Mouse (Mus musculus) neural tube, embryonic 11.5 days (tissue): ENCODE measurements around the gene Slc41a3. TPM values are rescaled to one million over a fixed set of nuclear protein-coding genes. Genes with fewer than 3 reads are reported as not detected.

Experiments used
- ATAC-seq: fragments of 200-750 bp; cut with Nextera tagmentation; 2 replicates; pipeline ENCODE4 v1.8.0; 2017; ENCODE audit warnings: moderate number of reproducible peaks, mild to moderate bottlenecking, moderate TSS enrichment, moderate library complexity; ENCODE audit not compliant: insufficient read depth, low FRiP score, low TSS enrichment
- DNase-seq: peaks from one replicate; pipeline ENCODE4 v3.0.0-alpha.2; 2015; ENCODE audit warnings: low spot score
- H3K27ac ChIP-seq: fragments of 300-500 bp; sonication (generic); 2 replicates; pipeline ENCODE4 v1.5.1; 2014; ENCODE audit warnings: low read depth, mild to moderate bottlenecking, low read length
- H3K27me3 ChIP-seq: fragments of 300-500 bp; sonication (generic); 2 replicates; pipeline ENCODE4 v1.6.1; 2014; ENCODE audit warnings: mild to moderate bottlenecking, low read length, mixed read lengths; ENCODE audit not compliant: control insufficient read depth, insufficient read depth
- H3K36me3 ChIP-seq: fragments of 300-500 bp; sonication (generic); 2 replicates; pipeline ENCODE4 v1.6.1; 2014; ENCODE audit warnings: mild to moderate bottlenecking, low read length, moderate library complexity, mixed read lengths; ENCODE audit not compliant: control insufficient read depth, insufficient read depth
- H3K4me1 ChIP-seq: fragments of 300-500 bp; sonication (generic); 2 replicates; pipeline ENCODE4 v1.6.1; 2014; ENCODE audit warnings: low read length, mixed read lengths; ENCODE audit not compliant: control insufficient read depth, insufficient read depth
- H3K4me2 ChIP-seq: fragments of 300-500 bp; sonication (generic); 2 replicates; pipeline ENCODE4 v1.6.1; 2014; ENCODE audit warnings: low read depth, mild to moderate bottlenecking, moderate library complexity
- H3K4me3 ChIP-seq: fragments of 300-500 bp; sonication (generic); 2 replicates; pipeline ENCODE4 v1.5.1; 2014; ENCODE audit warnings: low read depth, low read length
- H3K9ac ChIP-seq: fragments of 300-500 bp; sonication (generic); 2 replicates; pipeline ENCODE4 v1.6.1; 2014; ENCODE audit warnings: mild to moderate bottlenecking, low read length
- H3K9me3 ChIP-seq: fragments of 300-500 bp; sonication (generic); 2 replicates; pipeline ENCODE4 v1.6.1; 2016; ENCODE audit warnings: low read length; ENCODE audit not compliant: control insufficient read depth
- WGBS: fragments of 180-500 bp; shearing (Covaris S2); extraction: QIAGEN DNeasy Blood & Tissue Kit; methylation state at CpG from one replicate; pipeline ENCODE4 v1.1.7; 2014; 5-methylcytosine and 5-hydroxymethylcytosine counted together
- polyA plus RNA-seq: library from polyadenylated mRNA; unstranded; fragments of >200 nt; fragmentation: Nextera tagmentation; extraction: Ambion mirVana; gene quantifications from 2 replicates; pipeline ENCODE4 v1.2.1, GENCODE M21; 2014

Gene Slc41a3
- polyA plus RNA-seq, 1 experiment from 2014 or later, result 2.7 TPM

DNA sequence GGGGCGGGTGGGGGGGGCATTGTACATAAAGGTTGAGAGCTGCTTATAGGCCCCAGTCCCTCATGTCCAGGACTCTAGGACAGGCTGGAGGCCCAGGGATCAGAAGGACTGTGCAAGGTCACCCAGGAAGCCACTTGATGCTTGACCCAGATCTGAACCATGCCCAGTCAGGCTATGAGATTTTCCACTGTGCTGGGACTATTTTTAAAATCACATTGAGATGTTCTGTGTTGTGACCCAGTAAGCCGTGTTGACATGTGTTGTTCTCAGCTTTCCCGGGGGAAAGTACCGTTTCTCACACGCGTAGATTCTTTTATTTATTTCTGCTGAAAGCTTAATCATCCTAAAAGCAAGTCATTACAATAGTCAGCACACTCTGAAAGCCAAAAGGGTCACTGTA lies 11.5 kb downstream of the Slc41a3 start:
- Histone ChIP-seq H3K27ac (no peak overlapping the region), H3K9ac (no peak overlapping the region), H3K36me3 (no peaks in the 10 kb centered on the region), H3K4me3 (no peak overlapping the region), H3K4me1 (no peaks in the 10 kb centered on the region), H3K4me2 (no peak overlapping the region), H3K9me3 (no peaks in the 10 kb centered on the region), H3K27me3 (no peaks in the 10 kb centered on the region)
- no peak for DNase-seq
- whole genome bisulfite sequencing, result 83% methylated on average over 6 of the region's 6 CpGs
- ATAC-seq, result no peak

DNA sequence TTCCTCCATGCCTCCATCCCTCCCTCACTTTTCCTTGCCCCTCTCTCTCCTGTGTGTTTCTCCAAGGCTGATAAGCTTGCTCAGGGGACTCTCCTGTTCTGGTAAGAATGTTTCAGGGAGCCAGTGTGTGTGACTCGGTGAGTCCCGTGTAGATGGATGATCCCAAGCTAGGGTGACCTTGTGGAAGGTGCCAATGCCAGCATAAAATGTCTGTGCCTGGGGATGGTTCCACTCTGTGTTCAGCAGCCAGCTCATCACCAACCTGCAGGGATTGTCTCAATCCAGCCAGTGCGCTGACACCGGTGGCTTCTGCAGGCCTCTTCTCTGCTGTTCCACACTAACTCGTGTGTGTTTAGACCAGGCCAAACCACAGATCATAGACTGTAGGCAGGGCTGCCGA lies 12.0 kb downstream of the Slc41a3 start:
- WGBS, result 93% methylated on average over 6 of the region's 6 CpGs
- no peak for ATAC-seq
- no peaks in the 10 kb centered on the region for H3K4me1 ChIP-seq

DNA sequence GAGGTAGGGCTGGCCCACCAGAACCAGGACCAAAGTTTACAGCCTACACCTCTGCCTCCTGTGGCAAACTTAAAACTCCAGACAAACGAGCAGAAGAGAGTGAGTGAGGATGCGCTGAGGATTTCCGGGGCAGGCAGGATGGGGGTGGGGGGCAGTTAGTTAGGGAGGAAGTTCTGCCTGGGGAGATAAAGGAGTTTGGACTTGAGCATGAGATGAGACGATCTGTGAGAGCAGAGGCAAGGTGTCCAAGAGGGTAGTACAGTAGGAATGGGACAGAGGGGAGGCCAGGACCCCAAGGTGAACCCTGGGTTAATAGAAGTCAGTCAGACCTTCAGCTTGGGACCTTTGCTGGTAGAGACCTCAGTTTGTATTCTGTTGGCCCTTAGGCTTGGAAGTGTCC lies 13.7 kb downstream of the Slc41a3 start:
- Histone ChIP-seq H3K4me2 (no peak overlapping the region), H3K27ac (no peak overlapping the region), H3K9ac (no peak overlapping the region), H3K4me1 (no peaks in the 10 kb centered on the region), H3K27me3 (no peaks in the 10 kb centered on the region), H3K36me3 (no peaks in the 10 kb centered on the region), H3K9me3 (no peaks in the 10 kb centered on the region), H3K4me3 (no peak overlapping the region)
- no peak for DNase-seq
- WGBS, result 77% methylated on average over 4 of the region's 4 CpGs
- no peak for ATAC-seq

More for the DNA sequence above, 12.0 kb downstream of the Slc41a3 start:
- no peaks in the 10 kb centered on the region for H3K9me3 ChIP-seq
- H3K27ac ChIP-seq, result no peak overlapping the region
- no peaks in the 10 kb centered on the region for H3K36me3 ChIP-seq
- no peak for DNase-seq
- H3K4me3 ChIP-seq, result no peak overlapping the region
- no peaks in the 10 kb centered on the region for H3K27me3 ChIP-seq
- no peak overlapping the region for H3K4me2 ChIP-seq
- H3K9ac ChIP-seq, result no peak overlapping the region

DNA sequence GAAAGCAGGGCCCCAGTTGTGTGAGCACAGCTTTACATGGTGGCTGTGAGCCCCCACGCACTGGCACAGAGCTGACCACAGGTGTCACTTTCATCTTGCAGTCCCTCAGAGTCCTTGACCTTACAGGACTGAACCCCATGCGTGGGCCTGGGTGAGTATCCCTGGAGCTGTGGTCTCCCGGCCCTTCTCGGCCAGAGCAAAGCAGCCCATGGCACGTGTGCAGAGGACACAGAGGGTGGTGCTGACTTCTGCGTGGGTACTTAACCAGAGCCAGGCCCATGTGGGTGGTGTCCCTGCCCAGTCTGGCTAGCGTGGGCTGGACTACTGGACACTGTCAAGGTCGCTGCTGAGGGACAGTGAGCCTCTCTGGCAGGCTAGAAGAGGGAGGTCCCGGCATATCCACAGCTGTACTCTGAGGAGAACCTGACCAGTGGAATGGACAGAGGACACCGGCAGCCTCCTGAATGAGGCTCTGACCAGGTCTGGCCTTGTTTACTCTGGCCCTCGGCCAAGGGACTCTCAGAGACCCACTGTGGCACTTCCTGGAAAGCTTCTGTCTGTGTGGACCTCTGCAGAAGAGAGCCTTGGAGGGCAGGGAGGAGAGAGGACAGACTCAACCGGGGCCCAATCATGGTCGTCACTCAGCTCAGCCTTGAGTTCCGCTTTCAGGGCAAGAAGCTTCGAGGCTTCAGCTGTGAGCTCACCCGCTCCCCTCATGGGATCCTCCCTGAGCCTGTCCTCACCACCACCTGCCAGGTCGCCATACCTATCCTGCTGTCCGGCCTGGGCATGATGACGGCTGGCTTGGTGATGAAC lies 14.5 kb downstream of the Slc41a3 start:
- no peak overlapping the region for H3K4me2 ChIP-seq
- no peaks in the 10 kb centered on the region for H3K4me1 ChIP-seq
- DNase-seq (no peak), ATAC-seq (no peak)
- H3K36me3 ChIP-seq, result no peaks in the 10 kb centered on the region
- 83% methylated on average over 19 of the region's 19 CpGs for WGBS
- no peak overlapping the region for H3K4me3 ChIP-seq
- no peaks in the 10 kb centered on the region for H3K9me3 ChIP-seq
- H3K27me3 ChIP-seq, result no peaks in the 10 kb centered on the region
- H3K9ac ChIP-seq, result no peak overlapping the region
- H3K27ac ChIP-seq, result no peak overlapping the region

DNA sequence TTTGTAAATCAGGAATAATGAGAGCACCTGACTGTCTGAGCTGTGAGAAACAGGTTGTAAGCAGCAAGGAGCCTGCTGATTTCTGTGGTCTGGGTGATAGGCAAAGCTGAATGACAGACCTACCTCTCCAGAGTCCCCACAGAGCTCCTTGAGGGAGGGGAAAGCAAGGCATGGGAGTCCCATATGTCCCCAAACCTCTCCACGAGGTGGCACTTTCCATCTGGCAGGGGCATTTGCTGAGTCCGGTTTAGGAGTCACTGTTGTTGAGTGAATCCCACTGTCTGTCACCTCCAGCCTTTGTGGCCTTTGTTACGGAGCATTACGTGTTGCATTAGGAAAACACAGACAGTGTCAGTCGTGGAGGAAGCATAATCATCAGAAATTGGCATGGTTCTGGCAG lies 15.4 kb downstream of the Slc41a3 start:
- no peak for ATAC-seq
- no peak overlapping the region for H3K27ac ChIP-seq
- no peaks in the 10 kb centered on the region for H3K27me3 ChIP-seq
- no peaks in the 10 kb centered on the region for H3K4me1 ChIP-seq
- WGBS, result 81% methylated on average over 5 of the region's 5 CpGs
- no peak overlapping the region for H3K4me2 ChIP-seq
- no peak overlapping the region for H3K9ac ChIP-seq
- no peaks in the 10 kb centered on the region for H3K9me3 ChIP-seq
- no peak for DNase-seq
- no peaks in the 10 kb centered on the region for H3K36me3 ChIP-seq
- H3K4me3 ChIP-seq, result no peak overlapping the region

DNA sequence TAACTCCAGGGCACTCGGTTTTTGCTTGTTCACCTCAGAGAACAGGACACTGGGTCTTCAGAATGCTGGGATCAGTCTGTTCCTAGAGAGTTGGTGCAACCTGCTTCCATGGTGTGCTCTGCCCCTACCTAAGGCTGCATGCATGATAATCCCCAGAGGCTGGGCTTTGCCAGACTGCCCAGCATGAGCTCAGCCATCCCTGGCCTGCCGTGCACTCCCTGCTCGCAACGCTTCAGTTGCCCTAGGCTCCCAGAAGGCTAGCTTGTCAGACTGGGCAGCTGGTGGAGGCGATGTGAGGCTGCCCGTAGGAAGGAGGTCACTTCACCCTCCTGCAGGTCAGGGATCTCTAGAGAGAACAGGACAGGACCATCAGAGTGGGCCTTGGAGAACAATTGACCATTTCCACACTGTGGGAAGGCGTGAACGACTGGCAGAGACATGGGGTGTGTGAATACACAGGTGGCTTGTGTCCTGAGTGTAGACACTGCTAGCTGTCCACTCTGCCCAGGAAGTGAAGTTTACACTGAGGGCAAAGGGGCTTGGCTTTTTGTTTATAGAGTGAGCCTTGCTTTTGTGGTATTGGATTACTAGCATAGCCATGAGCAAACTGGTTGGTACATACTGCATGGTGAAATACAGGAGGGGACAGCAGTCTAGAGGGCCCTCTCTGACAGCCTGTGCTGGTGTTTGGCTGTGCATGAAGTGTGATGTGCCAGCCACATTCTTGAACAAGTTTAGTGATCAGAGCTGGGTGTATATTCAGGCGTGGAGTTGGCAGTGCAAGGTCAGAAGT lies 16.5 kb downstream of the Slc41a3 start:
- DNase-seq (no peak), ATAC-seq (no peak)
- WGBS, result 53% methylated on average over 9 of the region's 9 CpGs
- no peak overlapping the region for H3K9ac ChIP-seq
- H3K4me3 ChIP-seq, result no peak overlapping the region
- no peaks in the 10 kb centered on the region for H3K4me1 ChIP-seq
- H3K9me3 ChIP-seq, result no peaks in the 10 kb centered on the region
- no peak overlapping the region for H3K27ac ChIP-seq
- no peaks in the 10 kb centered on the region for H3K36me3 ChIP-seq
- H3K27me3 ChIP-seq, result no peaks in the 10 kb centered on the region
- H3K4me2 ChIP-seq, result no peak overlapping the region

DNA sequence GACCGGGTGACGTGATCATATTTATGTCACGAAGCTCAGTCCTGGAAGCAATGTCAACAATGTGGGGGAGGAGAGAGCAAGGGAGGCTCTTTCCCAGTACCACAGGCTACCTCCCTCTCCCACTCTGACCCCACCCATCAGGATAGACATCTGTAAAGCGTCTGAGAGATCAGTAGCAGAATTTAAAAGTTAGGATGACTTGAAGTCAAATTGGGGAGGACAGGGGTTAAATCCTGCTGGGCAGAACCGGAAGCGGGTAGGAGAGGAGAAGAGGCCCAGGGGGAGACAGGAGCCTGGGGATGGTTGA lies 17.0 kb downstream of the Slc41a3 start:
- 78% methylated on average over 6 of the region's 6 CpGs for WGBS
- H3K27ac ChIP-seq, result no peak overlapping the region
- no peak overlapping the region for H3K9ac ChIP-seq
- no peak overlapping the region for H3K4me3 ChIP-seq
- no peak for DNase-seq
- no peak for ATAC-seq
- no peaks in the 10 kb centered on the region for H3K9me3 ChIP-seq
- no peaks in the 10 kb centered on the region for H3K36me3 ChIP-seq
- H3K4me1 ChIP-seq, result no peaks in the 10 kb centered on the region
- H3K4me2 ChIP-seq, result no peak overlapping the region
- no peaks in the 10 kb centered on the region for H3K27me3 ChIP-seq

DNA sequence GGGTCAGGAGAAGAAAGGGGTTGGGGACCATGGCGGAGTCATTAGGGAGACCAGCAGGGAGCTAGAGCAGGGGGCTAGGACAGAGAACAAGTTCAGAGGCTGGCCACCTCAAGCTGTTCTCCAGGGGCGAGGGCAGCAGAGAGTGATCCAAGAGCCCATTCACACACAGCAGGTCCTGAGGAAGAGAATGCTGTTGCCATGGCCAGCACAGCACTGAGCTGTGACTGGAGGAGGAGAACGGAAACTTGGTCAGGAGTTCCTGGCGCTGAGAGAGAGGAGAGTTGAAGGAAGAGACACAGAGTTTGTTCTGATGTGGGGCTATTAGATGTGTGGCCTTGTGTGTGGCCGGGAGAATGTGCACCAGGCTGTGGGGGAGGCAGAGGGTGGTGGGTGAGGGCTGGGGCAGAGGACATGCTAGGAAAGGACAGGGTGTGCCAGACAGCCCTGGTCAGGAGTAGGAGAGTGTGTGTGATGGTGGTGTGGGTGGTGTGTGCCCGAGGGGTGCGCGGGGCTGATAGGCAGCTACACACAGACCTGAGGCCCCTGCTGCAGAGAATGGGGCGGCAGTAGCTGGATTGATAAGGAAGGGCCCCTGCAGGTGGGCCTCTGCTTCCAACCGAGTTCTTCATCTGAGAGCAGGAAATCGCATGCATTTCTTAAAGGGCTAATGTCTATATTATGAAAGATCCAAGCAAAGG lies 18.4 kb downstream of the Slc41a3 start:
- H3K4me3 ChIP-seq, result no peak overlapping the region
- H3K27ac ChIP-seq, result no peak overlapping the region
- H3K9me3 ChIP-seq, result no peaks in the 10 kb centered on the region
- no peaks in the 10 kb centered on the region for H3K4me1 ChIP-seq
- no peak for ATAC-seq
- H3K27me3 ChIP-seq, result no peaks in the 10 kb centered on the region
- DNase-seq, result no peak
- H3K36me3 ChIP-seq, result no peaks in the 10 kb centered on the region
- no peak overlapping the region for H3K9ac ChIP-seq
- 55% methylated on average over 11 of the region's 11 CpGs for WGBS
- H3K4me2 ChIP-seq, result no peak overlapping the region
